Mouse (Mus musculus): ENCODE data around the gene Ccdc9b.
A peak's percentile ranks its signal among the peaks of the same experiment; 100 is the strongest.

The Ccdc9b gene

DNA sequence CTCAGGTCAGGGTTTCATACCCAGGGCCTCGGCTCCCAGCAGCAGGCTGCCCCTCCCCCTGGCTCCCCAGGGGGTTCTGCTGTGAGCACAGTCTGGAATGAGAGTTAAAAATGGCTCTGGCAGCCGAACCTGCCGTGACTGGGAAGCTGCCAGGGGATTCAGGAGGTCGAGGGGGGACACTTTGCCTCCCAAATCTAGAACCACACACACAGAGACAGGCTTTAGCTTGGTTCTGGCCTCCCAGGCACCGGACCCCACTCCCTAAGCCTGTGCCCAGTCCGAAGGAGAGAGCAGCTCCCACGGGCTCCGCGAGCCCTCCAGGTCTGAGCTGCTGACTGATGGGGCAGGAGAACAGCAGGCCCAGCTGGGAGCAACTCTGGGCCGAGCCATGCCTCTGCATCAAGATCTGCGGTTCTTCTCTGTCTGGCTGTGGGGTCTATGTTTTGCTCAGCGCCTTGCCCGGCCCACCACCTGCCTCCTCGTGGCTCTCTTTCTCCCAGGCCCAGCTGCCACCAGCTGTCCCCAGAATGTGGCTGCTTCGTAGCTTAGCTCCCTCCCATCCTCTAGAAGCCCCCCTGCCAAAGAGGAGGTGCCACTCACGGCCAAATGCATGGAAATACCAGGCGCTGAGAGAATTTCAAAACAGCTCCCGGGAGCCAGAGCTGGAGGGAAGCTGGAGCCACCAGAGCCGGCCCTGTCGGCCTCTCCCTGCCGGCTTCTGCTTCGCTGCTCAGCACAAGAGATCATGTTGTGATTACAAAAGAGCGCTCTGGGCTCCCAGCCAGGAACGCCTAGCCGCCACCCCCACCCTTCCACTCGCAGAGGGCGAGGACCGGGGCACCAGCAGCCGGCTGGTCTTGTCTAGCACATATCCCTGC is at the start of gene Ccdc9b:
Ccdc9b (minus strand) TSS at position 756 of the 878 bp plus-strand sequence.
- peak; percentile 95 for DNase-seq

DNA sequence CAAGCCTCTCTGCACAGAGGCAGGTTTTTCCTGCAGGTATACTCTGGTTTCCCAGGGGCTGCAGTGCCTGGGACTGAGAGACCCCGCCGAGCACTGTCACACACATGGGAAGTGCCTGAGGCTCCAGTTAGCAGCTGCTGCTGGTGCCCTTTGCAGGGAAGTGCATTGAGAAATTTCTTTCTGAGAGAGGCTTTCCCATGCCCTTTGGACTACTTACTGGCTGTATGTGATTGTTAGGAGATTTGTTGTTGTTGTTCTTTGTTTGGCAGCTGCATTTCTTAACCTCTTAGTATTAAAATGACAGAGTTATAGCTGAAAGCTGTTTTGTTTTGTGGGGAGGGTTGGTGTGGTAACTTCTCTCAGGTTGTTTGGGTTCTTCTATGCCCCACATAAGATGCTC is 48.4 kb upstream of the Ccdc9b start:
- no peak for DNase-seq

DNA sequence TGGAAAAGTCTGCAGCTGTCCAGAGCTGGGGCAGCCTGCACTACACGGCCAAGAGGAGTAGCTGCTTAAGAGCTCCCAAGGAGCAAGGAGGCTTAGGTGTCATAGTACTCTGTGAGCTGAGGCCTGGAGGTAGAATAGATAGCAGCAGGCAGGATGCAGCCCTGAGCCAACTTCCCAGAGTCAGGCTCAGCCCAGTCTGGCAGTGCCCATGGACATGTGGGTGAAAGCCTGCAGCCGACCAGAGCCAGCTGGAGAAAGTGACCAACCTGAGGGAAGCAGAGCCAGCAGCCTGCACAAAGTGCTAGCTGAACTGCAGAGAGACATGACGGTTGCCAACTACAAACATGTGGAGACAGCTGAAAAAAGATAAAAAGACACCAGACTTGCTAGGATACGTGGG is 44.4 kb upstream of the Ccdc9b start:
- no peak for DNase-seq

DNA sequence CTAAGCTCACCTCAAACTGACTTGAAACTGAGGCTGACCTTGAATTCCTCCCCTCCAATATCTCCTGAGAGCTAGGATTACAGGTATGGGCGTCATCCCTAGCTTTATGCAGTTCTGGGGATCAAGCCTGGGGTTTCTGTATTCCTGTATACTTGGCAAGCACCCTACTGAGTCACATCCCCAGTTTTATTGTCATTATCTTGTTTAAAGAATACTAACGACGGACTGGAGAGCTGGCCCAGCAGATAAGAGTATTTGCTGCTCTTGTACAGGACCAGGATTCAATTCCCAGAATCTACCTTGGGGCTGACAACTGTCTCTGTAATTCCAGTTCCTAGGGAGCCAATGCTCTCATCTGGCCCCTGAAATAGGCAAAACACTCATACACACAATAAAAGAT is 43.3 kb upstream of the Ccdc9b start:
- no peak for DNase-seq

DNA sequence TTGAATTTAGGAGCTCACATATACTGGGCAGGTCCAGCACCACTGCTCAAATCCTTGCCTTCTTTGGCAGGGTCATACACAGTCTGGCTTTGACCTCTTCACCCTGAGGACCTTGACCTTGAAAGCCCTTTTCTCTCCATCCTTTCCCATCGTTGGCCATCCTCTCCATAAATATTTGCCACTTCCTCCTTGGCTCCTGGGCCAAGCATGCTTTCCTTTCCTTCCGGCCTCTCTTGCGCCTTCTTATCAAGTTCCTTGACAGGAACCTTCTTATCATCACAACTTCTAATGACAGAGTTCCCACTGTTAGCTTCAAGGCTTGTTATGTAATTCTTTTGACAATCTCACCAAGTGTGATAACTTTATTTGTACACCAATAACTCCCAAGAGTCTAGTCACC is 42.7 kb upstream of the Ccdc9b start:
- DNase-seq: no peak

DNA sequence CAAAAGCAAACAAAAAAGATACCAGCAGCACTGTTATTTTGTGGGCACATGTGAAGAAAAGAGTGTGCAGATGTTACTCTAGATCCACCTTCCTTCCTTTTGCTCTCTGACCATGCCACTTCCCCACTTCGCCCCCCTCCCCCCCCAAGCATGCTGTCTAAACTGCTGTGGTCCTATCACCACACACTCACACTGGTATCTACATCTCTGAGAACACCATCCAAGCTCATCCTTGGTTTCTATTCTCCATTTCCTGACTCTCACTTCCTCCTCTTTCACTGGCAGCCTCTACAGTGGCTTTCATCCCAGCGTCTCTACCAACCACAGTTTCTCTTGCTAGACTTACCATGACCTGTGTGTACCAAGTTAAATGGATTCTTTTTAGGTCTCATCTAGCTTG is 42.0 kb upstream of the Ccdc9b start:
- DNase-seq: no peak

DNA sequence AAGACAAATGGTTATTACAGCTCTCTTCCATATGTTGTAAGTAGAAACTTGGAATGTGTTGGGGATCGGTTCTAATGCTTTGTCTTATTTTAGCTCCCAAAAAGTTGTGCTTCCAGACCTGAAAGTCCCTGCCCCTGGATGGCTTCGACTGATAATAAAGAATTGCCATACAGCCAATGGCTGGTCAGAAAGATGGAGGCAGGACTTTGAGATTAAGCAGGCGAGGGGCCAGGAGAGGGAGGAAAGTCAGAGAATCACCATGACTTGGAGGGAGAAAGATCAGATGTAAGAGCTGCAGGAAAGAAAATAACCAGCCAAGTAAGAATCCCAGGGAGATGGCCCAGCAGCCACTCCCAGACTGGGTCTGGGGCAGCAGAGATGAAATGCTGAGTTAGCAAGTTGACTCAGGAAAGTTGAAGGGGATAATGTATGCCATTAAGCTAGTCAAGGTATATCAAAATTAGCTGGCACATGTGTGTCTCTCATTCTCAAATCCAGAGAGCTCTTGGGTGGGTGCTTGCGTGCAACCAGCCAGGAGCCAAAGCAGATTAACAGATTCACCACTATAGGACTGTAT is 40.2 kb upstream of the Ccdc9b start:
- DNase-seq: no peak

DNA sequence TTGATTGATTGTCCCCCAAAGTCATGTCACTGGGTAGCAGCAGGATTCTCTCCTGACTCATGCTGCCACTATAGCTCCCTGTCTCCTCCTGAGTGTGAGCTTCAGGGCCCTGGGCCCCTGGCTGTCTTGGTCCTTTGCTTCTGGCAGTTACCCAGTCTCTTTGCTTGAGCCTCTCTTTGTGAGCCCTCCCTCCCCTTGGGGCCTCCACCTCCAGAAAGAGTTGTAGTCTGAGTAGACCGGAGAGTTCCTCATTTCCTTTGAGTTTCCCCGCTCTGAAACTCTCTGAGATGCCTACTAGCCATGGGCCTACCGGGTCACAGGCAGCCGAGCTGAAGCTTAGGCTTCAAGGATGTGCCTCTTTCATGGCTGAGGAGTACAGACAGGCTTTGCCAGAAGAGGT is 31.2 kb upstream of the Ccdc9b start:
- no peak for DNase-seq

DNA sequence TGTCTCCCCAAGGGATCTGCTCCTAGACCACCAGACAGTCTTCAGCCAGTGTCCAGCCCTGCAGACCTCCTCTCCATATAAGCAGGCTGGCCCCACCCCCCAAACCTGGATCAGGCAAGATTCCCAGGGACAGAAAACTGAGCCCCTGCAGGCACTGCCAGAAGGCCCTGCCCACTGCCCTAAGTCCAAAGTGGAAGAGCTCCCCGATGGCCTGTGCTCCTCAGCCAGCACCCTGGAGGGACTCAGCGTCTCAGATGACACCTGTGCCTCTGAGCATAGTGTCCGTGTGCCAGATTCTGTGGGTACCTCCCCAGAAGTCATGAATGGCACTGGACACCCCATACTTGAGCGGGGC is 29.8 kb upstream of the Ccdc9b start:
- DNase-seq: no peak

DNA sequence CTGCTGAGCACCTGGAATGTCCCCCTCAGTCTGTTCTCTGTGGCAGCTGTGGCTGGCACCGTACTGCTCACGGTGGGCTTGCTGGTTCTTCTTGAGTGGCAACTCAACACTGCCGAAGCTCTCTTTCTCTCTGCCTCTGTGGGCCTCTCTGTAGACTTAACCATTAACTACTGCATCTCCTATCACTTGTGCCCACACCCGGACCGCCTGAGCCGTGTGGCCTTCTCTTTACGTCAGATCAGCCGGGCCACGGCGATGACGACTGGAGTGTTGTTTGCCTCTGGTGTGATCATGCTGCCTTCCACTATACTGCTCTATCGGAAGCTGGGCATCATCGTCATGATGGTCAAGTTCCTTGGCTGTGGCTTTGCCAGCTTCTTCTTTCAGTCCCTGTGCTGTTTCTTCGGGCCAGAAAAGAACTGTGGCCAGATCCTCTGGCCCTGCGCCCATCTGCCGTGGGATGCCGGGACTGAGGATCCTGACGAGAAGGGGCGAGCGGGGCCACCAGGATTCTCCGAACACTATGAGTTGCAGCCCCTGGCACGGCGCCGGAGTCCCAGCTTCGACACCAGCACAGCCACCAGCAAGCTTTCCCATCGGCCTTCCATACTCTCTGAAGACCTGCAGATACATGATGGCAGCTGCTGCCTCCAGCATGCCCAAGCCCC is 29.3 kb upstream of the Ccdc9b start:
- DNase-seq: no peak

DNA sequence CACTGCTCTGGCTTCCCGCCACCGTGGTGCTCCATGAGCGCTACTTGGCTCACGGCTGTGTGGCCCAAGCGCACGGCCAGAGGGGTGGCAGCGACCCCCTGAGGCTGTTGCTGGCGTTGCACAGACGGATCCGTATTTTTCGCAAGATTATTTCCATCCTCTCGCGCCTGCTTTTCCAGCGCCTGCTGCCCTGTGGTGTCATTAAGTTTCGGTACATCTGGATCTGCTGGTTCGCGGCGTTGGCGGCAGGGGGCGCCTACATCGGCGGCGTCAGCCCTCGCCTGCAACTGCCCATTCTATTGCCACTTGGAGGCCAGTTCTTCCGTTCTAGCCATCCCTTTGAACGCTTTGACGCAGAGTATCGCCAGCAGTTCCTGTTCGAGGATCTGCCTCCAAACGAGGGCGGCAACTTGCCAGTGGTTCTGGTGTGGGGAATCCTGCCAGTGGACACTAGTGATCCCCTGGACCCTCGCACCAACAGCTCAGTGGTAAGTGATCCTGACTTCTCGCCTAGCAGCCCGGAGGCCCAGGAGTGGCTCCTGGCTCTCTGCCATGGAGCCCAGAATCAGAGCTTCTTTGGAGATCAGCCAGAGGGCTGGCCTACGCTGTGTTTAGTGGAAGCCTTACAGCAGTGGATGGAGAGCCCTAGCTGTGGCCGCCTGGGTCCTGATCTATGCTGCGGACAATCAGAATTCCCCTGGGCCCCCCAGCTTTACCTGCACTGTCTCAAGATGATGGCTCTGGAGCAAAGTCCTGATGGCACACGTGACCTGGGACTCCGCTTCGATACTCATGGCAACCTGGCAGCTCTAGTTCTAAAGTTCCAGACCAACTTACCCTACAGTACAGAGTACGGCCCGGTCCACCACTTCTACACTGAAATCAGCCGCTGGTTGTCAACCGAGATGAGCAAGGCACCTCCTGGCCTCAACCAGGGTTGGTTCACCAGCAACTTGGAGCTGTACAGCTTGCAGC is 28.4 kb upstream of the Ccdc9b start:
- peak; percentile 78 for DNase-seq

DNA sequence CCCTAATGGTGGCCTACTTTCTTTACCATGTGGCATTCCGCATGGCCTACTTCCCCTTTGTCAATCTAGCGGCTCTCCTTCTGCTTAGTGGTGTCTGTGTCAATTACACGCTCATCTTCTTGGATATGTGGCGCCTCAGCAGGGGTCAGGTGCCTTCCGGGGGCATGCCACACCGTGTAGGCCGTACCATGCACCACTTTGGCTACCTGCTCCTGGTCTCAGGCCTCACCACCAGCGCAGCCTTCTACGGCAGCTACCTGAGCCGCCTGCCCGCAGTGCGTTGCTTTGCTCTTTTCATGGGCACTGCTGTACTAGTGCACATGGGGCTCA is 27.7 kb upstream of the Ccdc9b start:
- DNase-seq: no peak

DNA sequence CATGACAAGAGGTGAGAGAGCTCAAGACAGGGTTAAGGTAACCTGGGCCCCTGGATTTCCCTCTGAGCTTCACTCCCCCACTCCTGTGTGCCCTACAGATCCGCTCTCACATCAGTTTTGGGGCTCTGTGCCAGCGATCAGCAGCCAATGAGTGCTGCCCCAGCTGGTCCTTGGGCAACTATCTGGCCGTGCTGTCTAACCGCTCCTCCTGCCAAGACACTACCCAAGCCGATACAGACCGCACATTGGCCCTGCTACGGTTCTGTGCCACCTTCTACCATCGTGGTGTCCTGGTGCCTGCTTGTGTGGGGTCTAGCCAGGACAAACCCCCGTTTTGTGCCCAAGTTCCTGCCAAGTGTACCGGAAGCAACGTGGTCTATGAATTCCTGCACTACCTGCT is 27.0 kb upstream of the Ccdc9b start:
- no peak for DNase-seq

DNA sequence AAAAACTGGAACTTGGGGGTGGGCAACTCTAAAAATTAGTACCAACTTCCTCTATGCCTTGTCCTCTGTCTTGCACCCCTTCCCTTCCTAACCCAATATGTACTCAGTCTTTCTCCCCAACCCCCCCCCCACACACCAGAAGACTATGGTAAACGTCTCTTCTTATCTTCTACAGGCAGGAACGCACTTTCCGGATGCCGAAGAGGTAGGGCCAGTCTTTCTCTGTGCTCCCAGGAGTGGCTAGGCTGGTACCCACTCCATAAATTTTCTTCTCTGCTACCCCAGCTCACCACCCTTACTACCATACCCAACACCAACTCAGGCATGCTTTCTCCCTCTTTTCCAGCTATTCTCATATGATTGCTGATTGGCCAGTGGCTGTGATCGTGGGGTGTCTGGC is 24.1 kb upstream of the Ccdc9b start:
- DNase-seq: no peak

DNA sequence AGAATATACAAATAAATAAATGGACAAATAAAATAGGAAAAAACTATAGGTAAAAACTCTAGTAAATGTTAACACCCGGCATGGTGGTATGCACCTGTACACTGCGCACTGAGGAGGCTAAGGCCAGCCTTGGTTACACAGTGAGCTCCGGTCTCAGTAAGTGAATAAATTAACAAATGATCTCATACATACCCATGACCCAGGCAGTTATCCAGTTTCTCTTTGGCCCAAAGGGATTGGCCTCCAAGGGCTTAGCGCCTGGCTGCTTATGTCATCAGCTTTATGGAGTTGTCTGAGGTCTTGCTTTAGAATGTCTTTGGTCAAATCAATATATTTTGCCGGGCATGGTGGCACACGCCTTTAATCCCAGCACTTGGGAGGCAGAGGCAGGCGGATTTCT is 21.2 kb upstream of the Ccdc9b start:
- no peak for DNase-seq

DNA sequence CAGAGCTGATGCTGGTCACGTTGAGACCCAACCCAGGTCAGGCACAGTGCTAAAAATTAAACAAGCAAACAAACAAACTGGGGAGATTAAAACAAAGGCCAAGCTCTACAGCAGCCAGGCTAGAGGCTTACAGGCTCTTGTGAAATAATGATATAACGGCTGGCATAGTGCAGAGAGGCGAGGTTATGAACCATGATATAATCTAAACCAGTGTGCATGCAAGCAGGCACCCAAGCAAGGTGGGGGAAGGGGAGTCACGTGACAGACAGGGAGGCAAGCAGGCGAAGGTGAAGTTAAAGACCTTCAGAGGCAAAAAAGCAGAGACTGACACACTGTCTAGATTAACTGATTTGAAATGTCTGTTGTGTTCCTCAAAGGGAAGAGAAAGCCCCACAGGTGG is 20.6 kb upstream of the Ccdc9b start:
- no peak for DNase-seq

DNA sequence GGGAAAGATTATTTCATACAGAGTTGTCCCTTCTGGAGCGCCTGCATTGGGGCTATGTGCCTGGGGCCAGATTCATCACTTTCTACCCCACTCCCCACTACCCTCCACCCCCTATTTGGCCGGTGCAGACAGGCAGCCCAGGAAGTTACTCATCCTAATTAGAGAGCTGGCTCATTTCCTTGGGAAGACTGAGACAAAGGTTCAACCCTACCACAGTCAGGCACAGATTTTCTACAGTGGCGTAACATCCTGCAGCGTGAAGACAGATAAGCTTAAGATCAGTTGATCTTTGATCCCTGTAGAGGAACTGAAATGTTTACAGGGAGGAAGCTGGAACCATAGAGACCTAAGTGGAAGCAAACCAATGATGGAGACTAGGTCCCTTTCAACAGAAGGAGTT is 19.8 kb upstream of the Ccdc9b start:
- DNase-seq: no peak

DNA sequence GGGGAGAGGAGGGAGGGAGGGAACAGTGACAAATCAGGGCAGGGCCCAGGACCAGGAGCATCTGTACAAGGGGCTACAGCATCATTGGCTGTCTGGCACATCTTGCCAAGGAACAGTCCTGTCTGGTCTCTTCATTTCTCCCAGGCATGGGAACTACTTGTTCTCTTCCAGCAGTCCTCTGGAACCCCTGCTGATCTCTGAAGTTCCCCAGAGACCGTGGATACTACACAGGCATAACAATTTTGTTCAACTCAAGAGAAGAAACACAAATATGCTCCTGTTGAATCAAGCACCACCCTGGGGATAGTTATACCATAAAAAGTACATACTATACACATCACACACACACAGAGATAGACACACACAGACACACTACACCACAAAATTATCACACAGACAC is 18.7 kb upstream of the Ccdc9b start:
- no peak for DNase-seq

DNA sequence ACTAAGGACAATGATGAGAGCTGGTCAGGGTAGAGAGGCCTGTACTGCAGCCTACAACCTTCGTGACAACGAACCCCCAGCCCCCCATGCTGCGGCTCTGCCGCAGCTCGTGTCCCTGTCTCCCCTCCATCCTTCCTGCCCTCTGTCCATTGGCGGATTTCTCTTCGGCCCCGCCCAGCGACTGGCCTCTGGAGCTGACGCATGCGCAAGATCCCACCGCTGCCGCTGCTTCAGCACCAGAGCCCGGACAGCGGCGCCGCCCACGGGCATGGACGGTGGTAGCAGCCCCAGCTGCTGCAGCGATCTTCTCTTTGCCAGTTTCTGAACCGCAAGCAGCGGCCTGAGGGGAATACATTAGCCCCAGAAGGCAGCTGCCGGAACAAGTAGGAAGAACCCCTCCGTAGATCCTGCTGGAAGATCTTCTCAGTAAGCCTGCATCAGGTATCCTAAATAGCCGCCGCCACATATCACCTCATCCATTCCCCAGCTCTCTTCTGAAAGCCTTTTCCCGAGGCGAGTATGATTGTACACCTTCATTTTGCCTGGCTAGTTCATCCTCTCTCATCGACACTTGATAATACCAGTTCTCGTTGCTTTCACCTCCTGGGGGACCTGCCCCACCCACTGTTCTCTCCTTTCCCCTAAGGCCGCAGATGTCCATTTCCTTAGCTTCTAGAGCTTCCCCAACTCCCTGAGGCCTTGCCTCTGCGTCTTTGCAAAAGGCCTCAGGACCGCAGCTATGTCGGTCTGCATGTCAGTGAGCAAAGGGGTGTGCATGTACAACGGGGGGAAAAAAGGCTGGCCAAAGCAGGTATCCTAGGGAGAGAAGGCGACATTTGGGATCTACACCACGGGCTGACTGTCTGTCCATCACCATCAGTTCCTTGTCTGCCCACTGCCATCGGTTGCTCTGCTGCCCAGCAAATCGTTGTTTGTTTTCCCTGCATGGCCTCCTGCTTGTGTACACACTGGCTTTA is 17.3 kb upstream of the Ccdc9b start, which contains the start of gene Disp2:
Disp2 (plus strand) TSS at position 216 of the 977 bp plus-strand sequence.
- DNase-seq: peak; percentile 94

DNA sequence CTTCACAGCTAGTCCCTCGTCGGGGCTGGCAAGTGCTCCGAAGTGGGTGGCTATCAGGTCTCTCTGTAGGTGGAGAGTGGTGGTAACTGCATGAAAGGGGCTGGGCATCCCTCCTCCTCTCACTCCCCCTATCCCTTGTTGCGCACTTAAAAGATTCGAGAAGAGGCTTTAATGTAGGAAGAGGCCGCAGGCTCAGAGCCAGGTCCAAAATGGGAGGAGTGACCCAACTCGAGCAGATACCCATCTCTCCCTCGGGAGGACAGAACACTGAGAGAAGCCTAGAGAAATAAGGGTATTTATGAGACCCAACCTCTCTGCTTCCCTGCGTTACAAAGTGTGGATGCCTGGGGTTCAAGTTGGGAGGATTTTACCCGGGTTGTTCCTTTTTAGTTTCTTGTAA is 16.6 kb upstream of the Ccdc9b start:
- no peak for DNase-seq

DNA sequence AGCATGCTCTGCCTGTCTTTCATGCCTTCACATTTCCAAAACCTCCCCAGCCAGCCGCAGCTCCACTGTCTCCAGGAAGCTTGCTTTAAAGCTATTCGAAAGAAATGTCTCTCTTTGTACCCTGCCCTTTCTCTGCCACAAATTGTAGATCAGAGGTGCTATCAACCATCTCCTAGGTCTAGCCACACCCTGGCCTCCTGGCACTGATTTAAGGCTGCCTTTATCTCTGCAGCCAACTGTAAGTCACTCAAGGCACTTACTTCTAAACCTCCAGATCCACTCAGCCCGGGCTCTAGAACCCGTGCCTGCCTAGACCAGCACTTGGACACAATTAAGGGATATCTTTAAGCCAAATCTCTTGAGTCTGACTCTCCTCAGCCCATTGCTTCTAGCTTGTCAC is 16.0 kb upstream of the Ccdc9b start:
- no peak for DNase-seq

DNA sequence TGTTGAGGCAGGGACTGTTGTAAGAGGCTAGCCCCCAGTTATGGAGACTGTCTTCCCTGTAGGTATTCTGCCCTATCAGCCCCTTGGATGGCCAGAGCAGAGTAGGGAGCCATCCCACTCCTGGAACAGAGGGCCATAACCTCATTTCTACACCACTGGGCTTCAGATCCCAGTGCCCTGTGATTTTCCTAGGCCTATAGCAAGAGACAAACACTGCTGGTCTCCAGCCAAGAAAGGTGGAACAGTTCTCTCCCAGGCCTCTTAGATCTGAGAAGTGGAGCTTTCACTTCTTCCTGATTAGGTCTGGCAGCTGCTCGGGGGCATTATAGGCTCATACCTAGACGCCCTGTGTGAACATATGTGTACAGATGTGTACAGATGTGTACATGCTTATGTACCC is 13.8 kb upstream of the Ccdc9b start:
- DNase-seq: no peak
